Mouse (Mus musculus) heart, embryonic 14.5 days (tissue): ENCODE measurements around the gene Pdcd1lg2. TPM values are rescaled to one million over a fixed set of nuclear protein-coding genes. Genes with fewer than 3 reads are reported as not detected.

ENCODE experiments used
- ATAC-seq: fragments of 200-750 bp; cut with Nextera tagmentation; 2 replicates; pipeline ENCODE4 v1.8.0; 2017; ENCODE audit warnings: low read depth, moderate TSS enrichment; ENCODE audit not compliant: insufficient number of reproducible peaks, insufficient read depth, low FRiP score
- H3K27ac ChIP-seq, 2 experiments: fragments of 200-500 bp in 1 of 2; fragments of 300-500 bp in 1 of 2; sonication (generic) in 1 of 2; replicated peaks in 1 of 2; 2 replicates each; pipeline ENCODE4 v1.5.1; 2012 to 2014; ENCODE audit warnings: low read depth in 2 of 2, low read length in 2 of 2, control low read depth in 1 of 2, mild to moderate bottlenecking in 1 of 2, mixed read lengths in 1 of 2; ENCODE audit not compliant: control insufficient read depth in 1 of 2, insufficient read depth in 1 of 2
- H3K27me3 ChIP-seq: fragments of 300-500 bp; sonication (generic); 2 replicates; pipeline ENCODE4 v1.6.1; 2014; ENCODE audit warnings: mild to moderate bottlenecking, low read length, control low read depth; ENCODE audit not compliant: control insufficient read depth, insufficient read depth
- H3K36me3 ChIP-seq: fragments of 300-500 bp; sonication (generic); 2 replicates; pipeline ENCODE4 v1.6.1; 2014; ENCODE audit warnings: mild to moderate bottlenecking, control low read depth, low read length, mixed read lengths; ENCODE audit not compliant: control insufficient read depth, insufficient read depth
- H3K4me1 ChIP-seq, 2 experiments: fragments of 200-500 bp in 1 of 2; fragments of 300-500 bp in 1 of 2; sonication (generic) in 1 of 2; 2 replicates each; pipeline ENCODE4 v1.6.1; 2012 to 2014; ENCODE audit warnings: low read length in 2 of 2, control low read depth in 1 of 2, mixed read lengths in 1 of 2; ENCODE audit not compliant: control insufficient read depth in 2 of 2, insufficient read depth in 2 of 2
- H3K4me2 ChIP-seq: fragments of 300-500 bp; sonication (generic); 2 replicates; pipeline ENCODE4 v1.6.1; 2014; ENCODE audit warnings: mild to moderate bottlenecking, low read length
- H3K4me3 ChIP-seq, 2 experiments: fragments of 200-500 bp in 1 of 2; fragments of 300-500 bp in 1 of 2; sonication (generic) in 1 of 2; 2 replicates each; pipeline ENCODE4 v1.5.1; 2012 to 2014; ENCODE audit warnings: low read length in 2 of 2, mild to moderate bottlenecking in 2 of 2, control low read depth in 1 of 2, low read depth in 1 of 2, moderate library complexity in 1 of 2; ENCODE audit not compliant: control insufficient read depth in 1 of 2, insufficient read depth in 1 of 2
- H3K9ac ChIP-seq: fragments of 300-500 bp; sonication (generic); 2 replicates; pipeline ENCODE4 v1.6.1; 2014; ENCODE audit warnings: mild to moderate bottlenecking, low read length
- H3K9me3 ChIP-seq: fragments of 300-500 bp; sonication (generic); 2 replicates; pipeline ENCODE4 v1.6.1; 2016; ENCODE audit warnings: low read length, control low read depth; ENCODE audit not compliant: control insufficient read depth
- WGBS: fragments of 180-500 bp; shearing (Covaris S2); extraction: QIAGEN DNeasy Blood & Tissue Kit; methylation state at CpG from one replicate; pipeline ENCODE4 v1.1.7; 2014; 5-methylcytosine and 5-hydroxymethylcytosine counted together
- polyA plus RNA-seq: library from polyadenylated mRNA; unstranded; fragments of >200 nt; fragmentation: Nextera tagmentation; extraction: Ambion mirVana; gene quantifications from 2 replicates; pipeline ENCODE4 v1.2.1, GENCODE M21; 2014

Pdcd1lg2 gene
- polyA plus RNA-seq, 1 experiment from 2014 or later, result not detected

DNA sequence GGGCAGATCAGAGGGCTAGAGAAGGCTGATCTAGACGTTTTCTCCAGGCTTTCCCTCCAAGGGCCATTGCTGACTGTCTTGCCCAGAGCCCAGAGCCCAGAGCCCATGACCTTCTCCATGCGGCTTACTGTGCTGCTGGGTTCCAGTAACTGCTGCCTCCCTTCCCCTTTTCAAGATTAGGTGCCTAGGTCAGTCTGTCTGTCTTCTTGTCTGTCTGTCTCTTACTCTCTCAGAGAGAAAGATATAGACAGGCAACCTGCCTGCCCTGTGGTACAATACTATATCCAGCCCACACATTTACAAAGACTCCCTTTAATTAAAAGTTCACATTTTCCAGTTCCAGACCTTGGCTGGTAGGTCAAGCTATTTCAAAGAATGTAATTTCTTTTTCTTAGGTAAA is 64.1 kb downstream of the Pdcd1lg2 start:
- WGBS, result 52% methylated on average over 2 of the region's 2 CpGs
- no peak for ATAC-seq

DNA sequence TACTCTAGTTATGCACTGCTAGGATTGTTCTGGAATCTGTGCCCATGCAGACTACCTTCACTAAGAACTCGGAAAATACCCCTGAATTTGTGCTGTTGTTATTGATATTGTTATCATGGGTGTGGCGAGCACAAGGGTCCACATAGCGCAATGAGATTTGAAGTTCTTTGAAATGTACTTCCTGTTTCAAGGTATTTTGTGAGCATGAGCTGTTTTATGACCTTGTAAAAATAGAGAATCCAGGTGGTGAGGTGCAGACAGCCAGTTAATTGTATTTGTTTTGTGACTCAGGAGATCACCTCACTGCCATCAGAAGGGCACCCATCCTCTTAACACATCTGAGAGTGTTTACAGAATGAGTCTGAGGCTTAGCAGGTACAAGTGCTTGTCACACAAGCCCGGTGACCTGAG is 64.5 kb downstream of the Pdcd1lg2 start:
- Histone ChIP-seq H3K9me3 (no peaks in the 10 kb centered on the region), H3K4me1 (peaks cover 12 to 24% of the 10 kb centered on the region in 2 experiments), H3K27ac (no peak overlapping the region), H3K36me3 (no peaks in the 10 kb centered on the region), H3K9ac (no peak overlapping the region), H3K4me3 (no peak overlapping the region), H3K4me2 (no peak overlapping the region), H3K27me3 (no peaks in the 10 kb centered on the region)
- ATAC-seq, result no peak
- 72% methylated on average over 4 of the region's 4 CpGs for whole genome bisulfite sequencing

More for the DNA sequence above, 64.1 kb downstream of the Pdcd1lg2 start:
- Histone ChIP-seq H3K4me2 (no peak overlapping the region), H3K36me3 (no peaks in the 10 kb centered on the region), H3K27ac (no peak overlapping the region), H3K9me3 (no peaks in the 10 kb centered on the region), H3K4me1 (peaks cover 16 to 28% of the 10 kb centered on the region in 2 experiments), H3K9ac (no peak overlapping the region), H3K27me3 (no peaks in the 10 kb centered on the region), H3K4me3 (no peak overlapping the region)

DNA sequence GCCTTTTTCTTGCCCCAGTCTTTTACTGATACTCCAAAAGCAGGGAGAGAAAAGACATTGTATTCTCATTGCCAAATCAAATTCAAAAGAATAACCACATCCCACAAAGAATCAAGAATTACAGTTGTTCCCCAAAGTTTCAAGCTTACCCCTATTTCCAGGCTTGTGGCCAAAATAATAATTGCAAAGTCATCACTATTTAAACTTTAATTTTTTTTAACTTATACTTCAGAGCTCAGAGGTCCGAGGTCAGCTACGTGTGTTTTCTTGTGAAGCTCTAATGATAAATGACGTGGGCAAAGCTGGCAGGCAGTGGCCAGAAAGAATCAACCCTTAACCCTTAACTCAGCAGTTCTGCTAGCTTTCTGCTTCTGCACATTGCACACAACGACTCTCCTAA is 67.9 kb downstream of the Pdcd1lg2 start:
- no peak overlapping the region for H3K27ac ChIP-seq
- no peaks in the 10 kb centered on the region for H3K4me1 ChIP-seq
- H3K9me3 ChIP-seq, result no peaks in the 10 kb centered on the region
- WGBS, result 30% methylated on average over 4 of the region's 4 CpGs
- H3K4me3 ChIP-seq, result no peak overlapping the region
- ATAC-seq, result no peak
- no peak overlapping the region for H3K9ac ChIP-seq
- no peaks in the 10 kb centered on the region for H3K27me3 ChIP-seq
- H3K4me2 ChIP-seq, result no peak overlapping the region
- H3K36me3 ChIP-seq, result no peaks in the 10 kb centered on the region

- H3K36me3 ChIP-seq, result no peaks in the 10 kb centered on the region
- H3K9ac ChIP-seq, result no peak overlapping the region
- 75% methylated on average over 6 of the region's 6 CpGs for WGBS
- ATAC-seq, result no peak
- H3K4me1 ChIP-seq, result no peaks in the 10 kb centered on the region
- H3K27me3 ChIP-seq, result no peaks in the 10 kb centered on the region
- no peak overlapping the region for H3K4me3 ChIP-seq
- no peak overlapping the region for H3K4me2 ChIP-seq
- no peak overlapping the region for H3K27ac ChIP-seq
- no peaks in the 10 kb centered on the region for H3K9me3 ChIP-seq
Measured at GRCm38 (mm10) chr19:29481578-29481977, 70.9 kb downstream of the Pdcd1lg2 start.

DNA sequence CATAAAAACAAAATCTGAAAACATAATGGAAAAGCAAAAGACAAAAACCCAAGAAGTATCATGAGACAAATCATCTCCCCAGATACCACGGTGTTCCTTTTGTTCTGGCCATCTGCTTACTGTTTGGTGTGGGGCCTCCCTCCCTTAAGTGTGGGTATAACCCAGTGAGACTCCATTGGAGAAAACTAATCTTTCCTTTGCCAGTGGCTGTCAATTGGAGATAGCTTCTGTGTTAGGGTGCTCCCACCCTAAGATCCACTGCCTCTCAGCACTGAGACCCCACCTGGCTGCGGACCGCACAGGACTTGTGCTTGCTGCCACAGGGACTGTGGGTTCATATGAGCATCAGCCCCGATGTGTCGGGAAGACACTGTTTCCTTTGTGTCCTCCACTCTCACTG is 71.4 kb downstream of the Pdcd1lg2 start:
- Histone ChIP-seq H3K27me3 (no peaks in the 10 kb centered on the region), H3K9ac (no peak overlapping the region), H3K4me1 (no peaks in the 10 kb centered on the region), H3K4me3 (no peak overlapping the region), H3K9me3 (no peaks in the 10 kb centered on the region), H3K27ac (no peak overlapping the region), H3K4me2 (no peak overlapping the region), H3K36me3 (no peaks in the 10 kb centered on the region)
- WGBS, result 71% methylated on average over 5 of the region's 5 CpGs
- ATAC-seq, result no peak

- Histone ChIP-seq H3K27ac (no peak overlapping the region), H3K4me2 (no peak overlapping the region), H3K4me3 (no peak overlapping the region), H3K4me1 (no peaks in the 10 kb centered on the region), H3K9me3 (no peaks in the 10 kb centered on the region), H3K27me3 (no peaks in the 10 kb centered on the region), H3K9ac (no peak overlapping the region), H3K36me3 (no peaks in the 10 kb centered on the region)
- 55% methylated on average over 3 of the region's 3 CpGs for WGBS
- no peak for ATAC-seq
Measured at GRCm38 (mm10) chr19:29482637-29483036, 71.9 kb downstream of the Pdcd1lg2 start.

DNA sequence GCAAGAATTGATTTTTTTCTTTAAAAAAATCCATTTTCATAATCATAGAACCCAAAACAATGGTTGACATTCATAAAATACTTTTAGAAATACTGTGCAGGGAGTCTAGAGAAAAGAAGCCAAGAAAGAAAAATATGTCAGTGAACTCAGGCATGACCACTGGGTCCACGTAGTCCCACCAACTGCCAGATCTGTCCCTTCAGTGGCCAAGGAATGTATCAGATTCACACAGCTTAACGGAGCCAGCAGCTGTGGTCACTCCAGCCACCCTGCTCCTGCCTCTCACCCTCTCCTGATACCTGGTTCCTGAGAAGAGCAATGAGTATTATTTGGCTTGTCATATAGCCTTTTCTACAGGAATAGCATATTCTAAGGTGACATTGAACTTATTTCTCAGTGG is 72.7 kb downstream of the Pdcd1lg2 start:
- 62% methylated on average over 2 of the region's 2 CpGs for WGBS
- no peak overlapping the region for H3K4me2 ChIP-seq
- H3K4me3 ChIP-seq, result no peak overlapping the region
- ATAC-seq, result no peak
- peaks cover 2 to 7% of the 10 kb centered on the region in 2 experiments; a peak in 3 of 4 replicates for H3K4me1 ChIP-seq
- no peaks in the 10 kb centered on the region for H3K9me3 ChIP-seq
- no peaks in the 10 kb centered on the region for H3K36me3 ChIP-seq
- no peaks in the 10 kb centered on the region for H3K27me3 ChIP-seq
- H3K9ac ChIP-seq, result no peak overlapping the region
- no peak overlapping the region for H3K27ac ChIP-seq

- 79% methylated on average over 2 of the region's 2 CpGs for WGBS
- H3K4me3 ChIP-seq, result no peak overlapping the region
- no peaks in the 10 kb centered on the region for H3K9me3 ChIP-seq
- ATAC-seq, result no peak
- no peak overlapping the region for H3K4me2 ChIP-seq
- no peak overlapping the region for H3K27ac ChIP-seq
- no peaks in the 10 kb centered on the region for H3K36me3 ChIP-seq
- no peak overlapping the region for H3K9ac ChIP-seq
- H3K27me3 ChIP-seq, result no peaks in the 10 kb centered on the region
- peaks cover 4 to 8% of the 10 kb centered on the region in 2 experiments; a peak in 3 of 4 replicates for H3K4me1 ChIP-seq
Measured at GRCm38 (mm10) chr19:29484537-29484936, 73.8 kb downstream of the Pdcd1lg2 start.
